In the genomic region with DNA sequence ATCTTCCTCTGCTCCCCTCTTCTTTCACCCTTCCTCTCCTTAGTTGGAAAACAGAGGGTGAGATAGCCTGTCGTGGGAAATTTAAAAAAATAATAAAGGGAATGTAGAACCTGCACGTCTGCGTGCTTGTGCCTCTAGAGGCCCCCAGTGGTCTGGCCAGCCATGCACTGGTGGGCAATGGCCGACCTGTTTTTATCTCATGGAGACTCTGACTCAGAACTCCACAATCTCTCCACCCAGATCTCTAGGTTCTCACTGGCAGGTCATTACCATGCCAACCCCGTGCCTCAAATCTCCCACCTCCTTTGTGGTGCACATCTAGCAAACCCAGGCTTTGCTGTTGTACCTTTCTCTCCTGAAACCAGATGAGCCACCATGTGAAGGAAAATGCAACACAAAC, we compare ENCODE assay signal across 11 mouse cellular contexts. TPM values are rescaled to one million over a fixed set of nuclear protein-coding genes. Genes with fewer than 3 reads are reported as not detected.
DNase-seq lines count a peak whose midpoint lies in the region; ATAC-seq lines count a peak whose summit lies in the region.
"Had no signal": no experiment of that assay in that cellular context is flagged by ENCODE, and none has a peak within 500 bp of the region (broad histone marks: within the 10 kb centered on the region; RNA-seq: fewer than 3 reads in every experiment).

No protein-coding gene starts in this region.

- H3K9ac ChIP-seq in hindbrain, embryonic 14.5 days, result no peak overlapping the region
- H3K9ac ChIP-seq in hindbrain, embryonic 11.5 days (ENCODE audit: low read depth, low read length), result no peak overlapping the region
- H3K9ac ChIP-seq in liver, embryonic 13.5 days, result peak overlapping the region; percentile 52
- H3K9ac ChIP-seq: forebrain, embryonic 15.5 days had no signal

- H3K4me1 ChIP-seq in hindbrain, embryonic 14.5 days (replicated peaks; ENCODE audit: control insufficient read depth, insufficient read depth, low read length), result no peaks in the 10 kb centered on the region
- H3K4me1 ChIP-seq in hindbrain, embryonic 11.5 days (replicated peaks; ENCODE audit: control insufficient read depth, insufficient read depth, low read length), result no peaks in the 10 kb centered on the region
- no peaks in the 10 kb centered on the region for H3K4me1 ChIP-seq in brown adipose tissue, adult 24 weeks (ENCODE audit: control insufficient read depth, insufficient read depth, insufficient read length, low read length)
- H3K4me1 ChIP-seq in liver, embryonic 13.5 days (replicated peaks), result peaks cover 6% of the 10 kb centered on the region
- H3K4me1 ChIP-seq: forebrain, embryonic 15.5 days had no signal

- no peak for DNase-seq in hindbrain, embryonic 14.5 days (ENCODE audit: low spot score)
- DNase-seq in hindbrain, embryonic 11.5 days (ENCODE audit: low spot score), result no peak
- DNase-seq in liver, embryonic 13.5 days, result no peak
- no peak for DNase-seq in left cerebral cortex, postnatal 25 days (ENCODE audit: low spot score in 2 of 2)
- DNase-seq in urinary bladder, postnatal 25 days (ENCODE audit: low spot score), result no peak
- DNase-seq in natural killer cell, adult 2 months (ENCODE audit: low spot score in 2 of 2), result no peak
- DNase-seq: cerebellum, adult 8-10 months had no signal

- no peak overlapping the region for H3K27ac ChIP-seq in hindbrain, embryonic 14.5 days
- no peak overlapping the region for H3K27ac ChIP-seq in hindbrain, embryonic 11.5 days (ENCODE audit: low read depth, low read length)
- H3K27ac ChIP-seq in brown adipose tissue, adult 24 weeks (replicated peaks; ENCODE audit: low read depth, low read length), result no peak overlapping the region
- no peak overlapping the region for H3K27ac ChIP-seq in liver, embryonic 13.5 days
- H3K27ac ChIP-seq: forebrain, embryonic 15.5 days had no signal

- no peaks in the 10 kb centered on the region for H3K36me3 ChIP-seq in hindbrain, embryonic 14.5 days (replicated peaks; ENCODE audit: control insufficient read depth, insufficient read depth)
- H3K36me3 ChIP-seq in hindbrain, embryonic 11.5 days (ENCODE audit: control insufficient read depth, insufficient read depth, low read length), result no peaks in the 10 kb centered on the region
- no peaks in the 10 kb centered on the region for H3K36me3 ChIP-seq in liver, embryonic 13.5 days
- H3K36me3 ChIP-seq: forebrain, embryonic 15.5 days had no signal

- ATAC-seq in hindbrain, embryonic 14.5 days (ENCODE audit: low FRiP score), result no peak
- ATAC-seq in hindbrain, embryonic 11.5 days (ENCODE audit: low FRiP score), result no peak
- peak; percentile 57 for ATAC-seq in CD4-positive, CD25-positive, alpha-beta regulatory T cell, adult 4 months
- peak; percentile 57 for ATAC-seq in liver, embryonic 13.5 days (ENCODE audit: low read depth)

- H3K4me2 ChIP-seq in hindbrain, embryonic 14.5 days (replicated peaks), result peak overlapping the region; percentile 22
- no peak overlapping the region for H3K4me2 ChIP-seq in hindbrain, embryonic 11.5 days (replicated peaks; ENCODE audit: low read depth, low read length)
- H3K4me2 ChIP-seq in liver, embryonic 13.5 days, result peak overlapping the region; percentile 61
- H3K4me2 ChIP-seq: forebrain, embryonic 15.5 days had no signal

- no peaks in the 10 kb centered on the region for H3K9me3 ChIP-seq in hindbrain, embryonic 14.5 days (ENCODE audit: control insufficient read depth, low read length)
- H3K9me3 ChIP-seq in hindbrain, embryonic 11.5 days (ENCODE audit: control insufficient read depth, low read length), result no peaks in the 10 kb centered on the region
- H3K9me3 ChIP-seq in liver, embryonic 13.5 days (replicated peaks), result no peaks in the 10 kb centered on the region
- H3K9me3 ChIP-seq: forebrain, embryonic 15.5 days; megakaryocyte, embryonic 14.5 days had no signal

- intact Hi-C loops in left cerebral cortex, postnatal 25 days (cut with DNase I), result no loop called here

- 20% methylated on average over 5 of the region's 5 CpGs for WGBS in hindbrain, embryonic 14.5 days
- WGBS in hindbrain, embryonic 11.5 days, result 23% methylated on average over 5 of the region's 5 CpGs
- 7% methylated on average over 5 of the region's 5 CpGs for WGBS in liver, embryonic 13.5 days (ENCODE audit: insufficient replicate concordance)

- no peak overlapping the region for H3K4me3 ChIP-seq in hindbrain, embryonic 14.5 days (replicated peaks; ENCODE audit: low read length)
- H3K4me3 ChIP-seq in hindbrain, embryonic 11.5 days (ENCODE audit: low read depth, low read length), result no peak overlapping the region
- 0 out of 2 replicates have a peak overlapping the region, but pooled peaks have one; percentile 21 for H3K4me3 ChIP-seq in brown adipose tissue, adult 24 weeks (ENCODE audit: insufficient read depth, low read depth, low read length)
- H3K4me3 ChIP-seq in liver, embryonic 13.5 days (replicated peaks), result peak overlapping the region; percentile 44
- H3K4me3 ChIP-seq: forebrain, embryonic 15.5 days; megakaryocyte, embryonic 14.5 days had no signal

- H3K27me3 ChIP-seq in hindbrain, embryonic 14.5 days (ENCODE audit: control insufficient read depth, insufficient read depth, low read length), result no peaks in the 10 kb centered on the region
- H3K27me3 ChIP-seq in hindbrain, embryonic 11.5 days (ENCODE audit: control insufficient read depth, insufficient read depth, low read length), result no peaks in the 10 kb centered on the region
- no peaks in the 10 kb centered on the region for H3K27me3 ChIP-seq in liver, embryonic 13.5 days
- H3K27me3 ChIP-seq: forebrain, embryonic 15.5 days; megakaryocyte, embryonic 14.5 days had no signal

RNA-seq across cellular contexts. Expression of gene Oscar, which starts 21.3 kb away (rescaled TPM):
- polyA plus RNA-seq in hindbrain, embryonic 14.5 days (2014; fragmentation: Nextera tagmentation; extraction: Ambion mirVana), result 0.39 and 0.70 TPM in 2 replicates
- 0.18 and 0.31 TPM in 2 replicates for polyA plus RNA-seq in hindbrain, embryonic 11.5 days (2014; fragmentation: Nextera tagmentation; extraction: Ambion mirVana)
- under 1 TPM in 1 of 2 experiments, not detected in 1; 0.24 TPM for polyA plus RNA-seq in CD4-positive, CD25-positive, alpha-beta regulatory T cell, adult 4 months (2017; shearing (Covaris generic))
- polyA plus RNA-seq in brown adipose tissue, adult 24 weeks (2012; ENCODE audit: insufficient read depth, insufficient read length, missing spikeins), result not detected in 2 replicates
- not detected in 2 replicates for polyA plus RNA-seq in liver, embryonic 13.5 days (2015; fragmentation: Nextera tagmentation; extraction: Ambion mirVana)
- total RNA-seq in left cerebral cortex, postnatal 25 days (2021), result 1 to 10 TPM in 1 of 2 experiments, under 1 TPM in 1; 0.66 to 1.1 TPM

RNA-seq across cellular contexts. Expression of gene Ndufa3, which starts 22.5 kb away (rescaled TPM):
- 503 and 642 TPM in 2 replicates for polyA plus RNA-seq in hindbrain, embryonic 14.5 days (2014; fragmentation: Nextera tagmentation; extraction: Ambion mirVana)
- 343 and 344 TPM in 2 replicates for polyA plus RNA-seq in hindbrain, embryonic 11.5 days (2014; fragmentation: Nextera tagmentation; extraction: Ambion mirVana)
- polyA plus RNA-seq in CD4-positive, CD25-positive, alpha-beta regulatory T cell, adult 4 months (2017; shearing (Covaris generic)), result 100 to 1,000 TPM; 538 to 754 TPM
- 2,482 and 2,632 TPM in 2 replicates for polyA plus RNA-seq in brown adipose tissue, adult 24 weeks (2012; ENCODE audit: insufficient read depth, insufficient read length, missing spikeins)
- 224 and 292 TPM in 2 replicates for polyA plus RNA-seq in liver, embryonic 13.5 days (2015; fragmentation: Nextera tagmentation; extraction: Ambion mirVana)
- 100 to 1,000 TPM; 542 to 549 TPM for total RNA-seq in left cerebral cortex, postnatal 25 days (2021)

RNA-seq across cellular contexts. Expression of gene Tfpt, which starts 35.0 kb away (rescaled TPM):
- polyA plus RNA-seq in hindbrain, embryonic 14.5 days (2014; fragmentation: Nextera tagmentation; extraction: Ambion mirVana), result 27.0 and 31.7 TPM in 2 replicates
- polyA plus RNA-seq in hindbrain, embryonic 11.5 days (2014; fragmentation: Nextera tagmentation; extraction: Ambion mirVana), result 28.5 and 28.9 TPM in 2 replicates
- 10 to 100 TPM; 16.0 to 21.3 TPM for polyA plus RNA-seq in CD4-positive, CD25-positive, alpha-beta regulatory T cell, adult 4 months (2017; shearing (Covaris generic))
- polyA plus RNA-seq in brown adipose tissue, adult 24 weeks (2012; ENCODE audit: insufficient read depth, insufficient read length, missing spikeins), result 24.2 and 24.4 TPM in 2 replicates
- 12.7 and 13.0 TPM in 2 replicates for polyA plus RNA-seq in liver, embryonic 13.5 days (2015; fragmentation: Nextera tagmentation; extraction: Ambion mirVana)
- 10 to 100 TPM; 40.6 to 45.0 TPM for total RNA-seq in left cerebral cortex, postnatal 25 days (2021)

RNA-seq across cellular contexts. Expression of gene Prpf31, which starts 35.1 kb away (rescaled TPM):
- 79.5 and 80.8 TPM in 2 replicates for polyA plus RNA-seq in hindbrain, embryonic 14.5 days (2014; fragmentation: Nextera tagmentation; extraction: Ambion mirVana)
- 124 and 136 TPM in 2 replicates for polyA plus RNA-seq in hindbrain, embryonic 11.5 days (2014; fragmentation: Nextera tagmentation; extraction: Ambion mirVana)
- 100 to 1,000 TPM in 1 of 2 experiments, 10 to 100 TPM in 1; 95.1 to 114 TPM for polyA plus RNA-seq in CD4-positive, CD25-positive, alpha-beta regulatory T cell, adult 4 months (2017; shearing (Covaris generic))
- polyA plus RNA-seq in brown adipose tissue, adult 24 weeks (2012; ENCODE audit: insufficient read depth, insufficient read length, missing spikeins), result 18.7 and 20.7 TPM in 2 replicates
- polyA plus RNA-seq in liver, embryonic 13.5 days (2015; fragmentation: Nextera tagmentation; extraction: Ambion mirVana), result 79.1 and 83.7 TPM in 2 replicates
- 10 to 100 TPM; 45.4 to 46.2 TPM for total RNA-seq in left cerebral cortex, postnatal 25 days (2021)

RNA-seq across cellular contexts. Expression of gene Cnot3, which starts 50.4 kb away (rescaled TPM):
- polyA plus RNA-seq in hindbrain, embryonic 14.5 days (2014; fragmentation: Nextera tagmentation; extraction: Ambion mirVana), result 34.4 and 39.2 TPM in 2 replicates
- 50.9 and 58.3 TPM in 2 replicates for polyA plus RNA-seq in hindbrain, embryonic 11.5 days (2014; fragmentation: Nextera tagmentation; extraction: Ambion mirVana)
- polyA plus RNA-seq in CD4-positive, CD25-positive, alpha-beta regulatory T cell, adult 4 months (2017; shearing (Covaris generic)), result 10 to 100 TPM; 30.3 to 50.6 TPM
- 22.4 and 31.4 TPM in 2 replicates for polyA plus RNA-seq in brown adipose tissue, adult 24 weeks (2012; ENCODE audit: insufficient read depth, insufficient read length, missing spikeins)
- polyA plus RNA-seq in liver, embryonic 13.5 days (2015; fragmentation: Nextera tagmentation; extraction: Ambion mirVana), result 22.8 and 25.3 TPM in 2 replicates
- total RNA-seq in left cerebral cortex, postnatal 25 days (2021), result 10 to 100 TPM; 53.1 to 58.1 TPM

Comparison
In these comparisons a context has a peak if more than half of its experiments do, and no peak if none do; other contexts are left out.
1. ATAC-seq: peak in CD4-positive, CD25-positive, alpha-beta regulatory T cell, adult 4 months (single experiment) and liver, embryonic 13.5 days (single experiment); none in hindbrain, embryonic 14.5 days (single experiment) and hindbrain, embryonic 11.5 days (single experiment).
2. H3K4me3 ChIP-seq: peak in brown adipose tissue, adult 24 weeks (single experiment) and liver, embryonic 13.5 days (single experiment); none in hindbrain, embryonic 14.5 days (single experiment) and hindbrain, embryonic 11.5 days (single experiment).